In the genomic region with DNA sequence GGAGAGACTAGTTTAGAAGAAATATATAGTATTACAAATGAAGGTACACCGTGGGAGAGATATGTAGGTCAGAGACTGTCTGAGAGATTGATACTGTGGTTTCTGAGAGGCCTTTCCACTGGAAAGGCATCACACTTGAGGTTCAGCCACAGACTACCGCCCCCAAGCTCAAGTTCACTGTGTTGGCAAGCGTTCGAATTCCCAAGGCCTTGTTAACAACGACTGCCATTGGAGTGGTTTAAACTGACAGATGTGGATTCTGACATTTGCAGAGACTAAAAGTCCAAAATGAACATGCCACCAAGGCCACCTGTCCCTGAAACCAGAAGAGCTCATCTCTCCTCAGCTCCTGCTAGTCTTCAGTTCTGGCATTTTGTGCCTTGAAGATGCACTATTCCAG, we compare ENCODE assay signal across 18 mouse cellular contexts.
DNase-seq lines count a peak whose midpoint lies in the region; ATAC-seq lines count a peak whose summit lies in the region.
"Had no signal": no experiment of that assay in that cellular context is flagged by ENCODE, and none has a peak within 500 bp of the region (broad histone marks: within the 10 kb centered on the region; RNA-seq: fewer than 3 reads in every experiment).

No protein-coding gene starts in this region.

- peak; percentile 58 to 86 for DNase-seq in adrenal gland, adult (ENCODE audit: inconsistent age in 2 of 2, low spot score in 1 of 2)
- DNase-seq in adrenal gland, postnatal 4 days (ENCODE audit: low spot score in 2 of 2) = no peak
- peak; percentile 53 for DNase-seq in adrenal gland, adult 8-10 months
- peak; percentile 22 for DNase-seq in adrenal gland, postnatal 25 days
- DNase-seq in spleen, adult 12 weeks (ENCODE audit: low spot score) = no peak
- DNase-seq: cerebellum, adult 11-12 months; cerebellum, adult 8-10 months; cerebellum, postnatal 10 days; cerebellum, postnatal 36 days; embryo, embryonic 11 days; forebrain, postnatal 0 days; gastrocnemius, adult 2 months; gastrocnemius, postnatal 14 days; heart, adult 11 months had no signal

- ATAC-seq in megakaryocyte-erythroid progenitor cell, adult 5-6 weeks (replicated peaks; ENCODE audit: low FRiP score, low TSS enrichment, poor library complexity, severe bottlenecking) = no peak
- ATAC-seq: forebrain, embryonic 14.5 days; forebrain, postnatal 0 days; intestine, postnatal 0 days; Patski had no signal

Comparison
In these comparisons a context has a peak if more than half of its experiments do, and no peak if none do; other contexts are left out.
1. DNase-seq: peak in adrenal gland, adult (2 of 2), adrenal gland, adult 8-10 months (single experiment) and adrenal gland, postnatal 25 days (single experiment); none in adrenal gland, postnatal 4 days (0 of 2) and spleen, adult 12 weeks (single experiment).